Mouse (Mus musculus) cortical plate, adult 2 months (tissue): ENCODE results near the gene Hes3.

Source experiments
- CTCF ChIP-seq: fragments of 200-500 bp; IDR thresholded peaks from 2 replicates; pipeline ENCODE4 v1.5.1; 2011; ENCODE audit warnings: mild to moderate bottlenecking, control low read depth, low read length; ENCODE audit not compliant: insufficient read depth; ENCODE audit errors: extremely low read depth
- POLR2A ChIP-seq: fragments of 200-500 bp; IDR thresholded peaks from 2 replicates; pipeline ENCODE4 v1.6.1; 2011; ENCODE audit warnings: mild to moderate bottlenecking, low read length, control low read depth; ENCODE audit not compliant: insufficient read depth; ENCODE audit errors: extremely low read depth

GRCm38 (mm10) chr4:152313934-152314333, 22.5 kb upstream of the Hes3 start:
- no peak for TF ChIP-seq CTCF
- no peak for TF ChIP-seq POLR2A
